Mouse (Mus musculus) cerebellum, postnatal 10 days (tissue): ENCODE results near the gene Sema4b.

Experiments used
- DNase-seq, 2 experiments: peaks; one replicate each; pipeline ENCODE4 v3.0.0; 2021; ENCODE audit warnings: mixed read lengths in 2 of 2

Gene Sema4b

DNA sequence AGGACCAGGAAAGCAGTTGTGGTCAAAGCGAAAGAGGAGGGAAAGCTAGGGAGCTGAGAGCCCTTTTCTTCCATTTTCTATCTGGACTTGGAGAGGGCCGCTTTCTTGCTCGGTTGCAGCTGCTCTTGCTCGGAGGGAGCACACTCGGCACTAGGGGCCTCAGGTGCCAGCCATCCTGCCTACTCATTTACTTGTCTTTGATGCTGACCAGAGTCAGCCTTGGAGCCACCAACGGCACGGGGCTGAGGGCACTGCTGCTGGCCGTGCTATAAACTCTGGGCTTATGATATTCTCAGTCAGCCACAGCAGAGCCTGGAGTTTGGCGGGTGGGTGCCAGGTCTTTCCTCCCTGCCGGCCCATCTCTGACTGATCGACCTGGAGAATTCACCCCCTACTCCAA, 12.2 kb downstream of the Sema4b start:
- DNase-seq = peak; percentile 47 to 64

- DNase-seq = no peak
Observed at GRCm38 (mm10) chr7:80199286-80199685, 12.6 kb downstream of the Sema4b start.

DNA sequence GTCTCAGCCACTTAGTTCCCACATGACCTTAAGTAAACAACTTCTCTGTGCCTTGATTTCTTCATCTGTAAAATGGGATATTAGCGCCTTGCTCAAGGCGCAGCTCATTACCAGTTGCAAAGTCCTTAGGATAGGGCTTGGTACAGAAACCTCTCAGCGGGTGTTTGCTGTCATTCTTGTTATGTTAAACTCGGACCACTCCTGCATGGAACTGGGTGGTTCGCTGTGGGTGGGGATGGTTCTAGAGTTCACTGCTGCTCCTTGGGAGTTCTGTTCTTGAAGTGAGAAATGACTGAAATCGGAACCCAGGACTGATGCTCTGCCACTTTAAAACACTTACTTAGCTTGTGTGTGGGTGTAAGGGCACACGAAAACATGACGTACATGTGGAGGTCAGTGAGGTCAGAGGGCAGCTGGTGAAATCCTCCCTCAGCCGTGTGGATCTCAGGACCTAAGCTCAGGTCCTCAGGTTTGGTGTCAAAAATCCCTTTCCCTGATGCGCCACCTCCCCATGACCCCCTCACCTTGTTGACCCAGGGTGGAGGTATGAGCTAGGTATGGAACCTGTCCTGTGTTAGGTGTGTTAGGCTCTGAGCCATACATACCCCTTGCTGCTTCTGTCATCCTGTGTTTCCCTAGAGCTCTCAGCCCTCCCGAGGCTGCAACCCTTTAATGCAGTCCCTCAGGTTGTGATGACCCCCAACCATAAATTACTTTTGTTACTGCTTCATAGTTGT, 13.4 kb downstream of the Sema4b start:
- no peak for DNase-seq

DNA sequence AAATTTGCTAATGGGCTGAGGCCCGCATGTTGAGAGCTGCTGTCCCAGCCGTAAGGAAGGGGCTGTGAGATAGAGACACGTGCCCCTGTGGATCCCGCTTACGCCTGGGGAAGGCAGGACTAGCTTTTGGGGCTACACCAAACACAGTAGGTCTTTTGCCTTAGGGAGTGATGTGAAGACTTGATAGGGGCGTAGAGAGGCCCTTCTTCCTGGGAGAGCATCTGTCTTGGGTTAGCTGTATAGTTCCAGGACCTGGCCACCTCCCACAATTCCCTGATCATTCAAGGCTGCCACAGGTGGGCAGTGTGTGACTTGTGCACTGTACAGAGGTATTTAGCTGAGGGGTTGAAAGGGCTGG, 13.9 kb downstream of the Sema4b start:
- no peak for DNase-seq

- no peak for DNase-seq
Observed at GRCm38 (mm10) chr7:80200963-80201539, 14.4 kb downstream of the Sema4b start.

DNA sequence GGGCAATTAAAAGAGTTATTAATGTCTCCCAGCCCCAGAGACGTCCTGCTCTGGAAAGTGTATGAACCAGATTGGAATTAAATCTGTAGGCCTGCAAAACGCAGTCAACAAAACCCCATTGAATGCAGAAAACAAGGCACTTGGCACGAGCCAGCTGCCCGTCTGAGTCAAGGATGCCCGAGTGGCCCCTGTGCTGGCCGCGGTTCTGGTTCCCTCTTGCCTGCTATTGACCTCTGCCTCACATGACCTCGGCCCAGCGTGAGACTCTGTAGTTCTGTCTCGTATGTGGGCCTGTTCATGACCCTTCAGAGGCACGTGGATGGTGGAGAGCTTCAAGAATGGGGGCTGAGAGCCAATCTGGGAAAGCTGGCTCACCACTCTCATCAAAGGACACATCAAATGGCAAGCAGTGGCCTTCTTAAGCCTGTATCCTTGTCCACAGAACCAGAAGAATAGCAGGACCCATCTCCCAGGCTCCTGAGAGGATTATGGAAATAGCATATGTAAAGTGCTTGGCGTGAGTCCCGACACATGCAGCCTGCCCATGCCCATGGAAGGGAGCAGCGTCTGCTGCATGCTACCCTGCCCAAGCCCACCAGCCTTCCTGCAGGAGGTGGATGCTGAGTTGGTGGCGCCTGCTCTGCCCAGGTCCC, 15.4 kb downstream of the Sema4b start:
- DNase-seq = peak; percentile 68 to 76

- DNase-seq = no peak
Observed at GRCm38 (mm10) chr7:80202961-80203360, 16.3 kb downstream of the Sema4b start.

- DNase-seq = peak; percentile 56 to 61
Observed at GRCm38 (mm10) chr7:80203638-80204096, 17.0 kb downstream of the Sema4b start.

- no peak for DNase-seq
Observed at GRCm38 (mm10) chr7:80204362-80204761, 17.7 kb downstream of the Sema4b start.

DNA sequence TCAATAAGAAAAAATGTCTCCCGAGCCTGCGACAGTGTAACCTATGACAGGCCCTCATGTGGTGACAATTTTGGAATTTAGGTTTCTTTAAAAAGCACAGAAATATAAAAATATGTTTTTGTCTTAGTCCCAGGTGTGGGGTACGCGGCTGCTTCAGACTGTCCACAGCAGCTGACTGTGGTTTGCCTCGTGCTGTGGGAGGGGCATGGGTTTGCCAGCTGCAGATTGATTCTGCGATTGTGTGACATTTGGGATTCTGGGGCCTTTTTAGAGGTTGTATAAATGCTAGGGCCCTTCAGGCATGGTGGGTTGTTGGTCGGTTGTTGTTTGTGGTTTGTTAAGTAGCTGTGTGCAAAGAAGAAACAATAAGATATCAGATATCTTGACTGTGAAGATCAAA, 18.3 kb downstream of the Sema4b start:
- no peak for DNase-seq

- no peak for DNase-seq
Observed at GRCm38 (mm10) chr7:80205705-80206589, 19.3 kb downstream of the Sema4b start.

GRCm38 (mm10) chr7:80207314-80207731, 20.7 kb downstream of the Sema4b start:
- DNase-seq = no peak

GRCm38 (mm10) chr7:80208026-80208642, 21.5 kb downstream of the Sema4b start:
- no peak for DNase-seq

GRCm38 (mm10) chr7:80208738-80209430, 22.2 kb downstream of the Sema4b start:
- peak in 1 of 2 experiments; percentile 53 for DNase-seq

GRCm38 (mm10) chr7:80209669-80210068, 23.0 kb downstream of the Sema4b start:
- DNase-seq = no peak

DNA sequence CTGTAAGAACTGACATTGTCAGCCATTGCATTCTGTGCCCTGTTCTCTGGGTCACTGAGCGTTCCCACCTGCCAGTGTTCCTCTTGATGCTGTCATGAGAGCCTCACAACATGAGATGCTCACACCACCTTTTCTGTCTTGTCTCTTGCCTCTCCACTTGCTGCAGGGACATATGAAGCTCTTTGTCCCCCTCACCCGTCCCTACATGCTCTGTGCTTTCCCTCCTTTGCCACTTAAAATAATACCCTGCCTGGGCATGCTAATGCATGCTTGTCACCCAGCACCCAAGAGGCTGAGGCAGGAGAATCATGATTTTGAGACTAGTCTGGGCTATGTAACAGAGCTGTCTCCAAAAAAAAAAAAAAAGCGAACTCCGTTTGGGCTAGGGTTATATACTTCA, 24.3 kb downstream of the Sema4b start:
- no peak for DNase-seq

- no peak for DNase-seq
Observed at GRCm38 (mm10) chr7:80213604-80214003, 27.0 kb downstream of the Sema4b start.

DNA sequence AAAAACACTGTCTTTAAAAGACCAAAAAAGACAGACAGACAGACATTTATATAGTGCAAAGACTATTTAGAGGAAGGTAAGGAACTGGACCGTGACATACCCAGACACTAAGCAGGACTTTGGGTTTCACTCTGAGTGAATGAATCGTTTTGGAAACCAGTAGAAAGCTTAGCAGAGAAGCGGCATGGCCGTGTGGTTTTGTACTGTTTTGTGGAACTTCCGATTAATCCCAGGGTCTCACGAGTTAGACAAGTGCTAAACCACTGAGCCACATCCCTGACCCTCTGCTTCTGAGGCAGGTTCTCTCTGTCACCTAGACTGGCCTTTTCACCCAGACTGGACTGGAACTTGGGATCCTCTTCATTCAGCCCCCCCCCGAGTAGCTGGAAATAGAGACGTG, 27.8 kb downstream of the Sema4b start:
- no peak for DNase-seq

- peak; percentile 92 to 94 for DNase-seq
Observed at GRCm38 (mm10) chr7:80215398-80215797, 28.8 kb downstream of the Sema4b start.

DNA sequence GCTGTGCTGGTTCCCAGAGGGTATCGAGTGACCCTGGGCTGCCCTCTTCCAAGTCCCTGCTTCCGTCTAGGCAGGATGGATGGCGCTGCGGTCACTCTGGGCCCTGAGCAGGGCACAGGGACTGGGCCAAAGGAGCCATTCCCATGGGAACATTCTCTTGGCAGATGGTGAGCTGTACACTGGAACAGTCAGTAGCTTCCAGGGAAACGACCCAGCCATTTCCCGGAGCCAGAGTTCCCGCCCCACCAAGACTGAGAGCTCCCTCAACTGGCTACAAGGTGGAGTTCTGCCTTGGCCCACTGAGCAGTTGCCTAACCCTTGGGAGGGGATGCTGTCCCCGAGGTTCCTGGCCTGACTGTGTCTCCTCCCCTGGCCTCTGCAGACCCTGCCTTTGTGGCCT, 29.9 kb downstream of the Sema4b start:
- peak; percentile 81 to 87 for DNase-seq

GRCm38 (mm10) chr7:80218666-80219065, 32.0 kb downstream of the Sema4b start:
- no peak for DNase-seq

DNA sequence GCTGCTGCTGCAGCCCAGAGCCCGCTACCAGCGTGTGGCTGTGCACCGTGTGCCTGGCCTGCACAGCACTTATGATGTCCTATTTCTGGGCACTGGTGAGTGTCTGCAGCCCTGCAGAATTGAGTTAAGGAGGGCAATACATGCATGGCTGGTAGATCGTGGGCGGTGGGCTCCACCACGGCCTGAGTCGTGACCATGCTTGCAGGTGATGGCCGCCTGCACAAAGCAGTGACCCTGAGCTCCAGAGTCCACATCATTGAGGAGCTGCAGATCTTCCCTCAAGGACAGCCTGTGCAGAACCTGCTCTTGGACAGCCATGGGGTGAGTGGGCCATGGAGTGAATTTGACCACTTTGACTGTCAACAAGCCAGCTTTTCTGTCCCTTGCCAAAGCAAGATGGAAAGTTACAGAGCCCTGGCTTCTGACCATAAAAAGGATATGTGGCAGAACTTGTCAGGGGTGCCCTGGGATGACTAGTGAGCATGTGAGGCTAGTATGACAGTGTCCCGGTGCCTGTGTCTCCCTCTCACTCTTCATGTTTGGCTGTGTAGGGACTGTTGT, 33.7 kb downstream of the Sema4b start:
- no peak for DNase-seq
